Mouse (Mus musculus) kidney, adult 2 months (tissue): ENCODE measurements at regions not wholly inside any gene's neighbourhood (a gene's known extent, or its start where the extent isn't known, plus 50 kb on each side); places are given as distances from the start of the nearest gene placed in this dataset.
A peak's percentile ranks its signal among the peaks of the same experiment; 100 is the strongest.

Source experiments
- DNase-seq: peaks from one replicate; pipeline ENCODE4 v3.0.0; 2021
- H3K27ac ChIP-seq: fragments of 200-500 bp; 2 replicates; pipeline ENCODE4 v1.5.1; 2012; ENCODE audit warnings: low read depth, low read length, control low read depth, inconsistent platforms; ENCODE audit not compliant: insufficient read depth
- H3K27me3 ChIP-seq: fragments of 200-500 bp; replicated peaks from 2 replicates; pipeline ENCODE4 v1.6.1; 2012; ENCODE audit warnings: mild to moderate bottlenecking, moderate library complexity, low read length, inconsistent platforms; ENCODE audit not compliant: control insufficient read depth, insufficient read depth
- H3K36me3 ChIP-seq: fragments of 200-500 bp; 2 replicates; pipeline ENCODE4 v1.6.1; 2012; ENCODE audit warnings: mild to moderate bottlenecking, moderate library complexity, low read length, inconsistent platforms; ENCODE audit not compliant: control insufficient read depth, insufficient read depth
- H3K4me1 ChIP-seq: fragments of 200-500 bp; 2 replicates; pipeline ENCODE4 v1.6.1; 2011; ENCODE audit warnings: low read length; ENCODE audit not compliant: control insufficient read depth, insufficient read depth
- H3K4me3 ChIP-seq: fragments of 200-500 bp; 2 replicates; pipeline ENCODE4 v1.5.1; 2011; ENCODE audit warnings: mild to moderate bottlenecking, low read depth, low read length, control low read depth; ENCODE audit not compliant: insufficient read depth
- CTCF ChIP-seq: fragments of 200-500 bp; conservative IDR thresholded peaks from 2 replicates; pipeline ENCODE4 v1.5.1; 2011; ENCODE audit warnings: low read depth, mild to moderate bottlenecking, control low read depth, low read length, moderate library complexity, mixed read lengths; ENCODE audit not compliant: insufficient read depth, insufficient read length
- POLR2A ChIP-seq: fragments of 200-500 bp; IDR thresholded peaks from one replicate; pipeline ENCODE4 v1.6.1; 2011; ENCODE audit warnings: low read depth, low read length, control low read depth
- WGBS: fragments of 180-500 bp; shearing (Covaris S2); methylation state at CpG from one replicate; pipeline ENCODE4 v1.1.7; 2018; 5-methylcytosine and 5-hydroxymethylcytosine counted together

- Histone ChIP-seq H3K27me3 (no peaks in the 10 kb centered on the region), H3K4me3 (no peak overlapping the region), H3K27ac (no peak overlapping the region), H3K4me1 (no peaks in the 10 kb centered on the region), H3K36me3 (no peaks in the 10 kb centered on the region)
- WGBS, result 51% methylated on average over 2 of the region's 2 CpGs
- TF ChIP-seq POLR2A, result no peak
- no peak for TF ChIP-seq CTCF
- DNase-seq, result no peak
Observed at GRCm38 (mm10) chr11:17686806-17687205, 266.9 kb downstream of the Etaa1 start.

- Histone ChIP-seq H3K36me3 (no peaks in the 10 kb centered on the region), H3K27me3 (no peaks in the 10 kb centered on the region), H3K4me3 (no peak overlapping the region), H3K4me1 (no peaks in the 10 kb centered on the region), H3K27ac (no peak overlapping the region)
- DNase-seq, result peak; percentile 22
- TF ChIP-seq CTCF (no peak), POLR2A (no peak)
- 22% methylated on average over 2 of the region's 2 CpGs for WGBS
Observed at GRCm38 (mm10) chr11:17694145-17694544, 259.5 kb downstream of the Etaa1 start.

GRCm38 (mm10) chr11:17708769-17709168 is 244.9 kb downstream of the Etaa1 start:
- no peaks in the 10 kb centered on the region for H3K27me3 ChIP-seq
- H3K4me1 ChIP-seq, result no peaks in the 10 kb centered on the region
- H3K4me3 ChIP-seq, result no peak overlapping the region
- peak; percentile 17 for DNase-seq
- no peaks in the 10 kb centered on the region for H3K36me3 ChIP-seq
- TF ChIP-seq POLR2A (no peak), CTCF (no peak)
- H3K27ac ChIP-seq, result no peak overlapping the region

GRCm38 (mm10) chr11:17722051-17722450 is 231.6 kb downstream of the Etaa1 start:
- Histone ChIP-seq H3K4me3 (no peak overlapping the region), H3K36me3 (no peaks in the 10 kb centered on the region), H3K27me3 (no peaks in the 10 kb centered on the region), H3K27ac (no peak overlapping the region), H3K4me1 (no peaks in the 10 kb centered on the region)
- TF ChIP-seq CTCF (no peak), POLR2A (no peak)
- no peak for DNase-seq
- WGBS, result 94% methylated on average over 1 of the region's 1 CpGs

GRCm38 (mm10) chr11:17727258-17728034 is 226.2 kb downstream of the Etaa1 start:
- no peak for TF ChIP-seq POLR2A
- TF ChIP-seq CTCF, result no peak
- Histone ChIP-seq H3K27me3 (no peaks in the 10 kb centered on the region), H3K4me1 (no peaks in the 10 kb centered on the region), H3K27ac (no peak overlapping the region), H3K4me3 (no peak overlapping the region), H3K36me3 (no peaks in the 10 kb centered on the region)
- peak; percentile 25 for DNase-seq
- WGBS, result 22% methylated on average over 8 of the region's 8 CpGs

- H3K4me3 ChIP-seq, result no peak overlapping the region
- 79% methylated on average over 4 of the region's 4 CpGs for WGBS
- H3K27me3 ChIP-seq, result no peaks in the 10 kb centered on the region
- H3K27ac ChIP-seq, result no peak overlapping the region
- H3K36me3 ChIP-seq, result no peaks in the 10 kb centered on the region
- DNase-seq, result no peak
- no peaks in the 10 kb centered on the region for H3K4me1 ChIP-seq
- TF ChIP-seq POLR2A (no peak), CTCF (no peak)
Observed at GRCm38 (mm10) chr11:17733075-17733474, 220.6 kb downstream of the Etaa1 start.

GRCm38 (mm10) chr11:17734519-17734918 is 219.2 kb downstream of the Etaa1 start:
- Histone ChIP-seq H3K4me3 (no peak overlapping the region), H3K27ac (no peak overlapping the region), H3K36me3 (no peaks in the 10 kb centered on the region), H3K27me3 (no peaks in the 10 kb centered on the region), H3K4me1 (no peaks in the 10 kb centered on the region)
- TF ChIP-seq CTCF (no peak), POLR2A (no peak)
- DNase-seq, result no peak
- WGBS, result 74% methylated on average over 2 of the region's 2 CpGs

- Histone ChIP-seq H3K27me3 (no peaks in the 10 kb centered on the region), H3K27ac (no peak overlapping the region), H3K4me3 (no peak overlapping the region), H3K4me1 (no peaks in the 10 kb centered on the region), H3K36me3 (no peaks in the 10 kb centered on the region)
- TF ChIP-seq CTCF (no peak), POLR2A (no peak)
- no peak for DNase-seq
- whole genome bisulfite sequencing, result 75% methylated on average over 5 of the region's 5 CpGs
Observed at GRCm38 (mm10) chr11:17738879-17739278, 214.8 kb downstream of the Etaa1 start.
